Mouse (Mus musculus) liver, embryonic 12.5 days (tissue): Measurements from ENCODE around the gene Cep57l1. TPM values are rescaled to one million over a fixed set of nuclear protein-coding genes. Genes with fewer than 3 reads are reported as not detected.

Experiments
- microRNA-seq: library from miRNA; unstranded; fragments of <30 nt; microRNA quantifications from one replicate; pipeline ENCODE4, GENCODE M21; 2017
- polyA plus RNA-seq: library from polyadenylated mRNA; unstranded; fragments of >200 nt; fragmentation: Nextera tagmentation; extraction: Ambion mirVana; gene quantifications from 2 replicates; pipeline ENCODE4 v1.2.1, GENCODE M21; 2016

Cep57l1 gene
- polyA plus RNA-seq, 1 experiment from 2014 or later = 19.9 TPM

Small RNA genes lying within 50 kb of the gene (microRNA-seq; reads per million reads assigned to microRNA genes)
- not detected for gene Mir3473b

Other genes with a start within 250 kb of the Cep57l1 start
- 0.08 TPM in 2 replicates for gene Ccdc162, start 93.2 kb downstream of the Cep57l1 start, polyA plus RNA-seq
- gene Sesn1, start 64 bp upstream of the Cep57l1 start, polyA plus RNA-seq = 22.5 and 24.8 TPM in 2 replicates
- gene Armc2, start 208.6 kb upstream of the Cep57l1 start, polyA plus RNA-seq = 0.23 and 0.57 TPM in 2 replicates